Mouse (Mus musculus) hematopoietic stem cell, adult 5-6 weeks (primary cell): ENCODE measurements around the gene Sclt1. TPM values are rescaled to one million over a fixed set of nuclear protein-coding genes. Genes with fewer than 3 reads are reported as not detected.

ENCODE experiments used
- ATAC-seq, 2 experiments: fragments of 125-278 bp in 1 of 2; replicated peaks in 1 of 2; 2 replicates each; pipeline ENCODE4 v1.8.0; 2016 to 2017; ENCODE audit warnings: inconsistent platforms in 2 of 2, mild to moderate bottlenecking in 2 of 2, moderate number of reproducible peaks in 2 of 2, low read depth in 1 of 2, moderate TSS enrichment in 1 of 2; ENCODE audit not compliant: low FRiP score in 2 of 2, poor library complexity in 2 of 2, severe bottlenecking in 2 of 2, insufficient read depth in 1 of 2, low TSS enrichment in 1 of 2
- total RNA-seq: library from RNA; stranded (forward); fragments of 172-1452, 232-1000 nt; gene quantifications from 2 replicates; pipeline ENCODE4 v1.2.3, GENCODE M21; 2017

The Sclt1 gene
- total RNA-seq, 1 experiment from 2014 or later, result 24.8 TPM

- ATAC-seq, result no peak
Observed at GRCm38 (mm10) chr3:41613706-41614105, 128.6 kb downstream of the Sclt1 start.

DNA sequence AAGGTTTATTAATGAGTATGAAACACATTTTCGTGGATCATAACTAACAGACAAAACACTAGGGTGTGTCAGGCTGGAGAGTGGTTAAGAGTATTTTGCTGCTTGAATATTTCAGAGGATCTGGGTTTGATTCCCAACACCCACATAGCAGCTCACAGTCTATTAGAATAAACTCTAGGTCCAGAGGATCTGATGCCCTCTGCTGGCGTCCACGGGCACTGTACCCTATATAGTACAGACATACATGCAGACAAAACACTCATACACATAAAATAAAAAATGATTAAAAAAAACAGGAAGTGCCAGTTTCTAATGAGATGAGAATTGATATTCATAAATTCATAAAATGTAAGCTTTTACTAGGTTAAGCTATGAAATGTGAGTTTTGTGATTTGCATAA is 130.1 kb downstream of the Sclt1 start:
- no peak for ATAC-seq

DNA sequence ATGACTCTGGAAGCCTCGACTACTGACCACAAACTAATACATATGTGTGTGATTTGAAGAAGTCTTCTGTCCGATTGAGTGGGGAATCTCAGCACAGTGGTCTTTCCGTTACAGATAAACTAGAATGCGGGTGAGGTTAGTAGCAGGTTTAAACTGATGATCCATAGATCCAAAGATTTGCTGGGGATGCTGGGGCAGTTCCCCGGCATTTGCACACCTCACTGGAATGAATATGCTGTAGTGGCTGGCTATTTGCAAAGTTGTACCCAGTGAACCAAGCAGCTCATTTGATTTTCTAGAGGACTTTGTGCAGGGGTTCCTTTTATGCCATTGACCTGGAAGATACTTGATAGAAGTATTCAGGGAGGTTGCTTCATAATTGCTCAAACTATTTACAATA is 133.2 kb downstream of the Sclt1 start:
- no peak for ATAC-seq

GRCm38 (mm10) chr3:41607467-41607866 is 134.8 kb downstream of the Sclt1 start:
- no peak for ATAC-seq

DNA sequence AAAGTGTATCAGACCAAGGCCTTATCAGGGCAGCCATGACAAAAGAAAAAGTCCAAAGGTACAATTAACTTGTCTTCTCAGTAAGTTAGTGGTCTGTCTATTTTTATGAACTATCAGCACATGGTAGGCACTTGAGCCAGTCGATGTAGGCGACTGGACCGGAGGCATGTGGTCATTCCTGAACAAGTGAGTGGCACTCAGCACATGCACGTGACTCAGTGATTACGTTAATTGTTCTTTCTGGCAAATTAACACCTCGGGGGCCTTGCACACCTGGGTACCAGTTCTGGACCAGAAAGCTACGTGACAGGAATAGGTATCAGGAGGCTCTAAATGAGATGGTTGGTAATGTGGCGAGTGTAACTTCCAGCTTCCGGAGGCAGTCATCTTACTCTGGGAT is 135.3 kb downstream of the Sclt1 start:
- ATAC-seq, result no peak

DNA sequence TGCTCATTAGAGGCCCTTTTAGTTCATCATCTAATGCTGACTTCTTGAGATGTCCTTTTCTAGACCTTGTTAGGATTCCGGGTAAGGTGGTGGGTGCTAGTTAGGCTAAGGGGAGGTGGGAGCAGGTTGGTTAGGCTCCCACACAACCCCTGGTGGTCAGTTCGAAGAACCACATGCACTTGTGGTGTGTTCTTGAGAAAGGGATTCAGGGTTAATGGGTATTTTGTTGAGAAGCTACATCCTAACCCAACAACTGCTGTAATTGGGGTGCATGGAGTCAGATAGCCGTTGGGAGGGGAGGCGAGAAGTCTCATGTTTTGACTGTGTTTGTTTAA is 136.0 kb downstream of the Sclt1 start:
- no peak for ATAC-seq

- no peak for ATAC-seq
Observed at GRCm38 (mm10) chr3:41605601-41606329, 136.5 kb downstream of the Sclt1 start.

DNA sequence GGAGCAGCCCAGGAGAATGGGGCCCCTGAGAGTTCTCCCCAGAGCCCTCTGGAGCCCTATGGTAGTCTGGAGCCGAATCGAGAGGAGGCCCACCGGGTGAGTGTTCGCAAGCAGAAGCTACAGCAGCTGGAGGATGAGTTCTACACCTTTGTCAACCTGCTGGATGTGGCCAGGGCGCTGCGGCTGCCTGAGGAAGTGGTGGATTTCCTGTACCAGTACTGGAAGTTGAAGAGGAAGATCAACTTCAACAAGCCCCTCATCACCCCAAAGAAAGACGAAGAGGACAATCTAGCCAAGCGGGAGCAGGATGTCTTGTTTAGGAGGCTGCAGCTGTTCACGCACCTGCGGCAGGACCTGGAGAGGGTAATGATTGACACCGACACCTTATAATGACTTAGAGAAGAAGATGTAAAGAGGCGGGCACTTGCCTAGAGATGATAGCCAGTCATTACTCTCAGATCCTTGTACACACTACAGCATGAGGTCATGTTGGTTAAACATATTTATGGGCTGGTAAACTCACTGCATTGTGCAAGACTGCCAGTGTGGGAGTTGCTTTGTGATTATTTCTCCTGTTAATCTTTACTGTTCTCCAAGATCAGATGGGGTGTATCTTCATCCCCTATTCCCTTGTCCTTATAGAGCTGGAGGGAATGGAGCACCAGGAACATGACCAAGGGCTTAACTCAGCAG is 137.5 kb downstream of the Sclt1 start:
- peak; percentile 68 to 77 for ATAC-seq

- ATAC-seq, result no peak
Observed at GRCm38 (mm10) chr3:41603470-41604019, 138.8 kb downstream of the Sclt1 start.

GRCm38 (mm10) chr3:41602933-41603332 is 139.4 kb downstream of the Sclt1 start:
- ATAC-seq, result no peak

DNA sequence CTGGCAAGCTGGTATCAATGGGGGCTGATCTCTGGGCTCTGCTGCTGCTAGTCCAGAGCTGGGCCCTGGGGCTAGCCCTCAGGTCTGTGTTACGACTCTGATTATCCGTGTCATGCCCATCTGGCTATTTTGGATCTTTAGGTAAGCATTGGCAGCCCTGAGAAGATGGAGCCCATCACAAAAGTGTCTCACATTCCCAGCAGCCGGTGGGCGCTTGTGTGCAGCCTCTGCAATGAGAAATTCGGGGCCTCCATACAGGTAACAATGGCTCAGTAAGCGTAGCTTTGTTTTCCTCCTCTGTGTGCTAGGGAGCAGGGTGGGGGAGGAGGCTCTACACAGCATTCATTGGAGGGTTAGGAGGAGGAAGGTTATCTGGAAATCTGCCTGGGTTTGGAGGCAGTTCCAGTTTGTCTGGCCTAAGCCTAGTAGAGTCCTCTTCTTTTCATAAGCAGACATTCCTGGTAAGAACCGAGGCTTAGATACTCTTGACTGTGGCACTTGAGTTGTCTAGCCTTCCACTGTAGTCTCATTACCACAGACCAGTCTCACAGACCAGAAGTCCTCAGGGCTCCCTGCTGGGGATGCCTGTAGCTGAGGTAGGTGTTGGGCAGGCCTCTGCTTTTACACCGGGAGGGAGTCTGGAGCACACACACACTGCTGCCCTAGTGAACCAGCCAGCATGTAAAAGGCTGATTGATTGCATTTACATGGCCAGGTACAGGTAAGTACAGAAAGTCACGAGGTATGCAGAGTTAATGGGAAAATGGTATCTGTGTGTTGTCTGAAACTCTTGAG is 140.9 kb downstream of the Sclt1 start:
- ATAC-seq, result no peak

DNA sequence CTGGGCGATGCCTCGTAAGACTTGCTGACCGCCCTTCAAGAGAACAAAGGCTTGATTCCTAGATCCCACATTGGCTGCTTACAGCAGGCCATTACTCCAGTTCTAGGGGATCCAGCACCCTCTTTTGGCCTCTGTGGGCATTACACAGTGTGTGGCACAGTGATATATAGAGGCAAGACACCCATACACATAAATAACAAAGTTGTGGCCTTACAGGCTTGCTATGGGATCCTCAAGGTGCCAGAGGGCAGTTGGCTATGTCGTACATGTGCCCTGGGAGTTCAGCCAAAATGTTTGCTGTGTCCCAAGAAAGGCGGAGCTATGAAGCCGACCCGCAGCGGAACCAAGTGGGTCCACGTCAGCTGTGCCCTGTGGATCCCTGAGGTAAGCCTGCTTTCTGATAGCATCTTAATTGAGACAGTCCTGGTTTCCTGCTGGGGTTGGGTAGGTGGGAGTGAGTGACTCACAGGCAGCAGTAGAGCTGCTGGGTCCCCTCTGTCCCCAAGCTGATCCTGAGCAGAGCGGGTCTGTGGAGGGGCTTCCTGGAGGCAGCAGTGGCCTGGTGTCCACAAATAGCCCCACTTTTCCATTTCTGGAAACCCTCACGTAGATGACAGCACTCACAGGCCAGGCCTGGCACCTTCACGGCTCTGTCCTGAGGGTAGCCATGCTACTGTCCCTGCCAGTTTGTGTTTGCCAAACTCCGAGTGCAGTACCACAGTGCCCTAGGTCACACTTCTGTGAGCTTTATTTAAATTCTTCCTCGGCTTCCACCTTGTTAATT is 142.3 kb downstream of the Sclt1 start:
- peak; percentile 40 to 43; a peak in 1 of 4 replicates for ATAC-seq

DNA sequence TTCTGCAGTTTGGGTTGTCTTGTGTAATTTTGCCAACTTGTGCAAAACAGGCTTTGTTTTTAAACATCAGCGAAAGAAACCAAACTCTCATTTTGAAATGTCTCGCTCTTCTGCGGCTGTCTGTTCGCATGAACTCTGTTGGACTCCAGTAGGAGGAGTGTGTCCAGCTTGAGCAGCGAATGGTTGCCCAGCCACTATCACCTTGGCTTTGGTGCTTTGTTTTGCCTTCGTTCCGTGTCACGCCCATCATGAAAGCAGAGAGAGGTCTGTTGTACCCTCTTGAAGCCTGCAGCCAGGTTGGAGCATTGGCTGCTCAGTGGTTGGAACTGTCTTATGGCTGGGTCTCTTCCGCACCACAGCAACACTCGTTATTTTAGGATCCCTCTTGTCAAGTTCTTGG is 143.1 kb downstream of the Sclt1 start:
- no peak for ATAC-seq

DNA sequence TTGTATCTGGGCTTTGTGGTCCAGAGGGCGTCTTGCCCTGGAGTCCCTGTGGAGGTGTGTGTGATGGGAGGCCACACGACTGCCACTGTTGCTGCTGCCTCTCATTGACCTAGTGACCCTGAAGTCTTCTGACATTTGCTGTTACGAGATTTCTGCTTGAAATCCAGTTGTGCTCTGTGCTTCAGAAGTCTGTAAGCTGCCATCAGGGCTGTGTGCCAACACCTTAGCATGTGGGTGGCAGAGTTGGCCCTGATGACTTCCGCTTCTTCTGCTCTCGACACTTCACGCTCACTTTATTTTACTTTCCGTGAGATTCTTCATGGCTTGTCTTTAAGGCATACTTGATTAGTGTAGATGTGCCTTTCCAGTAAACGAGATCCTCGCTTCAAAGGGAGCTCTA is 143.9 kb downstream of the Sclt1 start:
- ATAC-seq, result no peak

DNA sequence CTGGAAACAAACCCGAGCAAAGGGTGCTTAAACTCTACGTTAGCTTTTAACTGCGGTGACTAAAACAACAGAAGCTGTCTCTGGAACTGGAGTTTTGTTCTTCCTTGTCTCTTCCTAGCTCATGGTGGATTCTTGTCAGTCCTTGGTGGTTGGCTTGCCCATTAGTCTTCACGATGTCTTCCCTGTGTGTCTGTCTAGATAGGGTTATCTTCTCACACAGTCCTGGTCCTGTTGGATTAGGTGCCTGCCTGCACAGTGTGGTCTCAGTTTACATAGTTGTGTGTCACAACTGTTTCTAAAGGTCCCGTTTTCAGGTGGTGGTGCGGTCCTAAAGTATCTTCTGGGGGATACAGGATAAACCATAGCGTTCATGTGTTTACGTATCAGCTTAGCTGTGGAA is 145.3 kb downstream of the Sclt1 start:
- ATAC-seq, result no peak

GRCm38 (mm10) chr3:41595010-41595409 is 147.3 kb downstream of the Sclt1 start:
- no peak for ATAC-seq

DNA sequence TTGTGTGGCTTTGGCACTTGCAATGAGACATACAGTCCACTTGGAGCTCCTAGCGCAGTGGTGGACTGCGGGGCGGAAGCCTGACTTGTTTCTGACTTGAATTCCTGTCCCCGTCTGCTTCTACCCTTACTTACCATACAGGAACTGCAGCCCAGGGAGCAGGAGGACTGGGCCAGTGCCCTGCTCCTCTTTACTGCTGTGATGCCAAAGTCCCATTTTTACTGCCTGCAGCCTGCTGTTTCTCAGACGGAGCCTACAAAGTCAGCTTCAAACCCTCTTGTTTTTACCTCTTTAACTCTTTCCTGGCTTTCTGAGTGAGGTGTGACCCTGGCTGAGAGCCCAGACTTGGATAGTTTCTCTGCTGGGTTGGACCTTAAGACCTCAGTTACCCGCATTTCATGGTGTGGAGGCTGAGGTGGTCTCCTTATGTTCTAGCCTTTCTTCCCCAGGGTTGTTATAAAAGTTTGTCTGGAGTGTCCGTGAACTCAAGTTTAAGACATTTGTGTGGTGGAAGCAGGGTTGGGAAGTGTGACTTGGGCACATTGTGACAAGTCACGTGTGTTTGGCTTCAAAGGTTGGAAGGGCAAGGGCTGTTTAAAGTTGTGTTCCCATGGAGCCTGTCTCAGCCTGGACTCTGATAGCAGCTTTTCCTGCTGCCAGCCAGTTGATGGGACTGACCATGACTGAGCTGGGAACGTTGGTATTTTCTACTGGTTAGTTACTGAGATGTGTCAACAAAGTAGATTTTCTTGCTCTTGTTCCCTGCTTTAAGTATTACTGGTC is 148.0 kb downstream of the Sclt1 start:
- ATAC-seq, result no peak
